Mouse (Mus musculus): Measurements from ENCODE around the gene Vps45. TPM values are rescaled to one million over a fixed set of nuclear protein-coding genes. Genes with fewer than 3 reads are reported as not detected.

Vps45 gene
- 41.0 and 46.1 TPM in 2 replicates for polyA plus RNA-seq (2015; fragmentation: Nextera tagmentation; extraction: Ambion mirVana)

DNA sequence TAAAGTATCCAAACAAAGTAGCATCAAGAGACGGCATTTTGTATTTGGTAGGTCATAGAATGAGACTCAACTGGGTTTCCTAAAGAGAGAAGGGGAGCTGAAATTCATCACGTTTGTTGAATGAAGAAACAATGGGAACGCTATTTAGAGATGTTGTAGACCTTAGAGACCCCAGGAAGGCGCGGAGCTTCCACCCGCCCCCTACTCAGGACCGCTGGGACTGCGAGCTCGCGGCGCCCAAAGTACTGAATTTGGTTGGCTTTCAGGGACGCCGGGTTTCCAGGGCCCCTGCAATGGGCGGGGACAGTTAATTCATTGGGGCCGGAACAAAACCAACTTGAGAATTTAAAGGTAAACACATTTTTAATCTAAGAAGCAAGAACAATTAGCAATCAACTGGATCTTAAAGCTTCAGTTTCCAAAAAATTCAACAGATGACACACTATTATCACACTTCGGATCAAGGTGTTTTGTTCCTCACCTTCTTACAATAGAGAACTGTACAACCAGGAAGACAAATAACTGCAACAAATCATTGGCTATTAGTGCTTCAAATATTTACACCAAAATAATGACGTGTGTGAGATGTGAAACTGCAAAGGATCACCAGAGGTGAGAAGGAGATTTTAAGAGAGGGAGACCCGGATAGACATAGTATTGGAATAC, at the start of gene Vps45:
Gene Vps45, minus strand, starts transcription at position 236 of the 666 bp plus-strand sequence.
- Histone ChIP-seq H3K9me3 (replicated peaks) (no peaks in the 10 kb centered on the region), H3K27me3 (no peaks in the 10 kb centered on the region), H3K4me1 (peaks cover 5% of the 10 kb centered on the region), H3K27ac (replicated peaks) (peak within 1 kb of the TSS; percentile 95), H3K4me2 (replicated peaks) (peak within 1 kb of the TSS; percentile 86), H3K4me3 (replicated peaks) (peak within 1 kb of the TSS; percentile 77), H3K36me3 (0 out of 2 replicates have a peak, but pooled peaks cover 5% of the 10 kb centered on the region), H3K9ac (peak within 1 kb of the TSS; percentile 65)
- WGBS = 2% methylated on average over 18 of the region's 18 CpGs
- peak; percentile 81 for ATAC-seq (ENCODE audit: insufficient number of reproducible peaks, low FRiP score, low TSS enrichment, low read depth)

- Histone ChIP-seq H3K4me3 (replicated peaks) (no peak overlapping the region), H3K4me1 (peaks cover 18% of the 10 kb centered on the region), H3K9me3 (replicated peaks) (no peaks in the 10 kb centered on the region), H3K4me2 (replicated peaks) (no peak overlapping the region), H3K36me3 (no peaks in the 10 kb centered on the region), H3K27ac (replicated peaks) (no peak overlapping the region), H3K9ac (no peak overlapping the region), H3K27me3 (no peaks in the 10 kb centered on the region)
- ATAC-seq (ENCODE audit: insufficient number of reproducible peaks, low FRiP score, low TSS enrichment, low read depth) = no peak
- 82% methylated on average over 4 of the region's 4 CpGs for WGBS
These were observed 47.9 kb upstream of the Vps45 start for GRCm38 (mm10) chr3:96106151-96106550.

DNA sequence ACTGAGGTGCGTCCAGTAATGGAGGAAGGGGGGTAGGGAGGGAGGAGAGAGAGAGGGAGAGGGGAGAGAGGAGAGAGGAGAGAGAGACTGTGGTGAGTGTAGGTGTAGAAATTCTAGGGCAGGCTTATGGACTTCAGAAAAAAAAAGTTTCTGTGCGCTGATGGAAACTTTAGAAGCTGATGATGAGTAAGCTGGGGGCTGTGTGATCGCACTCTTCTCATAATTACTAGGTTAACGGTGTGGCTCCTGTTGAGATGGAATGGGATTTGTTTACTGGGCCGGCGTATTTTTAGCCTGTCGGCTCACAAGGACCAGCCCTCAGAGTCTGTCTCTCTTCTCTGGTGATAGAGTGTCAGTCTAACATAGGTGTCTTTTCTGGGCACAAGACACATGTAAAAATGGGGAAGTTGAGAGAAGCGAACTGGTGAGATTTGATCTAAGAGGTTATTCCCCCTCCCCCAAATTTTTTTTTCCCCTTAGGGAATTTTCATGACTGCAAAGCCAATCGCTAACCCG, 47.0 kb upstream of the Vps45 start:
- Histone ChIP-seq H3K36me3 (no peaks in the 10 kb centered on the region), H3K4me2 (replicated peaks) (peak overlapping the region; percentile 85), H3K4me1 (peaks cover 18% of the 10 kb centered on the region), H3K27me3 (no peaks in the 10 kb centered on the region), H3K4me3 (replicated peaks) (peak overlapping the region; percentile 73), H3K27ac (replicated peaks) (peak overlapping the region; percentile 94; the same call in 1 of the 2 replicates), H3K9ac (peak overlapping the region; percentile 86), H3K9me3 (replicated peaks) (no peaks in the 10 kb centered on the region)
- no peak for ATAC-seq (ENCODE audit: insufficient number of reproducible peaks, low FRiP score, low TSS enrichment, low read depth)
- WGBS = 4% methylated on average over 10 of the region's 10 CpGs

DNA sequence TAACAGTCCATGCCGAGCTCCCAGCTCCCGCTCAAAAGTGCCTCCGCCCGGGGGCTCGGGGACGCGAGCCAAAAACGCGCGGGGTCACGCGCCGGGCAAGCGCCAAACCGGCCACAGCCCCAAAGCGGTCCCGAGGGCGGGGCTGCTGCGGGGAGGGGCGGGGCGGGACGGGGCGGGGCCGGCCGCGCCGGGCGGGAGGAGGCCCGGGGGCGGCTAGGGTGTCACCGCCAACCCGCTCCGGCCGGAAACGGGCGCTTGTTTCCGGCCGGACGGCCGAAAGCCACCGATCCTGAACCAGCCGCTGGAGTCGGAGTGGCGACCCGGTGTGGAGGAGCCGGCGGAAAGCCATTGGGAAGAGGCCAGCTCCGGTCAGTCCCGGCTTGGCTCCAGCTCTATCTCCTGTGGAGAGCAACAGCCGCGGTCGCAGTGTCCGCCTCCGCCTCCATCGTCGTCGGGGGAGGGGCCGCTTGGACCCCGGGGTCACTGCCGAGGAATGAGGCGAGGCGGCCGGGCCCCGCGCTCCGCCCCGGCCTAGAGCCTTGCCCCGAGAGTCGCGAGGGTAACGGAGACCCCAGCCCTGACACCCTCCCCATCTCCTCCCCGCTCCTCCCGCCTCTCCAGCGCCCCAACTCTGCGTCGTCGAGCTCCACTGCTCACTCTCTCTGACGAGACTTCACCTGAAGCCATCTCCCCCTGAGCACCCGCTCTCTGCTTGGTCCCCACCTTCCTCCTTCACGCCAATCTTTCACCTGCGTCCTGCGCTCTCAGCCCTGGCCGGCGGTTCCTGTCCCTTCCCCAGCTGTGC, 46.2 kb upstream of the Vps45 start, which contains the start of gene Otud7b:
Gene Otud7b, plus strand, starts transcription at position 267 of the 805 bp plus-strand sequence.
- Histone ChIP-seq H3K9ac (peak within 1 kb of the TSS; percentile 86), H3K27me3 (no peaks in the 10 kb centered on the region), H3K9me3 (replicated peaks) (no peaks in the 10 kb centered on the region), H3K27ac (replicated peaks) (peak within 1 kb of the TSS; percentile 94), H3K4me1 (peaks cover 18% of the 10 kb centered on the region), H3K4me2 (replicated peaks) (peak within 1 kb of the TSS; percentile 85), H3K36me3 (no peaks in the 10 kb centered on the region), H3K4me3 (replicated peaks) (peak within 1 kb of the TSS; percentile 73)
- peak; percentile 92 for ATAC-seq (ENCODE audit: insufficient number of reproducible peaks, low FRiP score, low TSS enrichment, low read depth)
- WGBS = under 1% methylated on average over 82 of the region's 84 CpGs

DNA sequence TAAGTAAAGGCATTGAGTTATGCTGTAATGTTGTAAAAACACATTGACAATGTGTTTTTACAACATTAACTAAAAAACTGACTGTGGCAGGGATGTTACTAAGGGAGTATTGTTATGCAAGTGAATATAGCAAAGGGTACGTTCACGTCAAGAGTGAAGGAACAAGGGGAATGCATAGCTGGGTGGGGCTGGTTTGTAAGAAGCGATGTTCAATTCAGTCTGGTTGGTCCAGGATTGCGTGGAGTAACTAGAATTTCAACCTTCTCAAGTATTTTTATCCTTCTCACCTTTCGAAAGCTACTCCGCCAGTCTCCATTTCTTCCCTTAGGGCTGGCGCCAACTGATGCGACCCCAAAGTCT, 45.6 kb upstream of the Vps45 start:
- Histone ChIP-seq H3K9me3 (replicated peaks) (no peaks in the 10 kb centered on the region), H3K27ac (replicated peaks) (peak overlapping the region; percentile 94), H3K4me2 (replicated peaks) (peak overlapping the region; percentile 85), H3K36me3 (no peaks in the 10 kb centered on the region), H3K4me1 (peaks cover 18% of the 10 kb centered on the region), H3K27me3 (no peaks in the 10 kb centered on the region), H3K4me3 (replicated peaks) (peak overlapping the region; percentile 73), H3K9ac (peak overlapping the region; percentile 86)
- peak; percentile 64 for ATAC-seq (ENCODE audit: insufficient number of reproducible peaks, low FRiP score, low TSS enrichment, low read depth)
- under 1% methylated on average over 8 of the region's 8 CpGs for WGBS

DNA sequence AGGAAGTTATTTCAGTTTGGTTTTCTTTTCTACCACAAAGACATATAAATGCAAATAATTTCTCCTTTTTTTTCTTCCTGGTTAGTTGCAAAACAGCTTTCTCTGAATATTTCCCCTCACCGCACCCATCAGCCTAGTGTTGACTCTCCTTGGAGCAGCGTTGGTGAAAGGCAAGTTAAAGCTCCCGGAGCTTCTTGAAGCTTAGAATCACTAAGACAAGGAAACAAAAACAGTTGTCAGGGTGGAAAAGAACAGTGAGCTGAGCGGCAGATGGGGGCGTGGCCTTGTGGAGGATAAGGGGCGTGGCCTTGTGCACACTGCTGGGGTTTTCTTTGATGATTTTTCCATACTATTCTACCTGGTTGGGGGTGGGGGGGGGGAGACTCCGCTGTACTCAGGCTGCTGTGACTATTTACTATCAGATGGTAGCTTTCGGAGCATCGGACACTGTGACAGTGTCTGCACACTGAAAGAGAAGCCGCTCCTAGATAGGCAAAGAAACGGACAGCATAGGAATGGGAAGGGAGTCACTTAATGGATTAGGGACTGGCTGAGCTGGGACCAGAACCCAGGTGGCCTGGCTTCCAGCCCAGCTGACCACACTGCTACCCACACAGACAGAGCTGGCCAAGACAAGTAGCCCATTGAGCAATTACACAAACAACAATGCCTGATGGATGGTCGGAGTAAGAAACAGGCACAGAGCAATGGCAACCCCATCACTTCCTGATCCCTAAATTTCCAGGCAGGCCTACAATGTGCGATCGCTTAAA, 44.0 kb upstream of the Vps45 start:
- peaks cover 18% of the 10 kb centered on the region for H3K4me1 ChIP-seq
- peak overlapping the region; percentile 20; the same call in 1 of the 2 replicates for H3K4me3 ChIP-seq (replicated peaks)
- 15% methylated on average over 14 of the region's 14 CpGs for WGBS
- no peak overlapping the region for H3K27ac ChIP-seq (replicated peaks)
- no peak for ATAC-seq (ENCODE audit: insufficient number of reproducible peaks, low FRiP score, low TSS enrichment, low read depth)
- no peaks in the 10 kb centered on the region for H3K9me3 ChIP-seq (replicated peaks)
- no peaks in the 10 kb centered on the region for H3K36me3 ChIP-seq
- no peaks in the 10 kb centered on the region for H3K27me3 ChIP-seq
- H3K9ac ChIP-seq = no peak overlapping the region
- H3K4me2 ChIP-seq (replicated peaks) = peak overlapping the region; percentile 42

- H3K4me3 ChIP-seq (replicated peaks) = no peak overlapping the region
- ATAC-seq (ENCODE audit: insufficient number of reproducible peaks, low FRiP score, low TSS enrichment, low read depth) = no peak; the same call in 1 of the 2 replicates
- H3K36me3 ChIP-seq = no peaks in the 10 kb centered on the region
- H3K9me3 ChIP-seq (replicated peaks) = no peaks in the 10 kb centered on the region
- H3K27me3 ChIP-seq = no peaks in the 10 kb centered on the region
- 48% methylated on average over 7 of the region's 7 CpGs for WGBS
- H3K9ac ChIP-seq = no peak overlapping the region
- peaks cover 7% of the 10 kb centered on the region for H3K4me1 ChIP-seq
- no peak overlapping the region for H3K4me2 ChIP-seq (replicated peaks)
- no peak overlapping the region for H3K27ac ChIP-seq (replicated peaks)
These were observed 40.5 kb upstream of the Vps45 start for GRCm38 (mm10) chr3:96098616-96099267.

- no peak for ATAC-seq (ENCODE audit: insufficient number of reproducible peaks, low FRiP score, low TSS enrichment, low read depth)
- no peak overlapping the region for H3K4me3 ChIP-seq (replicated peaks)
- no peak overlapping the region for H3K4me2 ChIP-seq (replicated peaks)
- H3K27me3 ChIP-seq = no peaks in the 10 kb centered on the region
- no peaks in the 10 kb centered on the region for H3K36me3 ChIP-seq
- H3K4me1 ChIP-seq = peaks cover 7% of the 10 kb centered on the region
- H3K27ac ChIP-seq (replicated peaks) = no peak overlapping the region
- WGBS = 70% methylated on average over 4 of the region's 4 CpGs
- no peaks in the 10 kb centered on the region for H3K9me3 ChIP-seq (replicated peaks)
- no peak overlapping the region for H3K9ac ChIP-seq
These were observed 39.9 kb upstream of the Vps45 start for GRCm38 (mm10) chr3:96098168-96098567.

GRCm38 (mm10) chr3:96094203-96094602, 35.9 kb upstream of the Vps45 start:
- H3K4me2 ChIP-seq (replicated peaks) = no peak overlapping the region

DNA sequence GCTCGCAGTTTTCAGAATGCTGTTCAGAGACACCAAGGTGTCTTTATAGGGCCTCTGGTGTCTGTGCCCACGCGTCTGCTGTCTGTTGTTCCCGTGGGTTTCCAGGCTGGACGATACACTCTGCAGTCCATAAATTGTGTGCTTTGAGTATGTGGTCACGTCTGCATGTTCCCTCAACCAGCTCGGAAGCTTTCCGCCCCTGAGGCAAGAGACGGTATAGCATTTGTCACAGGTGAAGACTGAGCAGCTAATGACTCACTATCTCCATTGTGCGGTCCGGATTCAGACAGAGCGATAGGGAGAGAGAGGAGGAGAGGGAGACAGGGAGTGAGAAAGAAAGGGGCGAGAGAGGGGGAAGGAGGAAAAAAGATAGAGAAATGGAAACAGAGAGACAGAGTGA, 35.2 kb upstream of the Vps45 start:
- Histone ChIP-seq H3K4me2 (replicated peaks) (no peak overlapping the region), H3K27me3 (no peaks in the 10 kb centered on the region), H3K9ac (no peak overlapping the region), H3K36me3 (no peaks in the 10 kb centered on the region), H3K4me1 (no peaks in the 10 kb centered on the region), H3K4me3 (replicated peaks) (no peak overlapping the region), H3K27ac (replicated peaks) (no peak overlapping the region), H3K9me3 (replicated peaks) (no peaks in the 10 kb centered on the region)
- ATAC-seq (ENCODE audit: insufficient number of reproducible peaks, low FRiP score, low TSS enrichment, low read depth) = no peak
- whole genome bisulfite sequencing = 61% methylated on average over 13 of the region's 13 CpGs

More at GRCm38 (mm10) chr3:96094203-96094602, 35.9 kb upstream of the Vps45 start:
- Histone ChIP-seq H3K9ac (no peak overlapping the region), H3K36me3 (no peaks in the 10 kb centered on the region), H3K9me3 (replicated peaks) (no peaks in the 10 kb centered on the region), H3K27me3 (no peaks in the 10 kb centered on the region), H3K4me1 (no peaks in the 10 kb centered on the region), H3K4me3 (replicated peaks) (no peak overlapping the region), H3K27ac (replicated peaks) (no peak overlapping the region)
- ATAC-seq (ENCODE audit: insufficient number of reproducible peaks, low FRiP score, low TSS enrichment, low read depth) = no peak
- 74% methylated on average over 13 of the region's 13 CpGs for WGBS

Measured in embryonic facial prominence, embryonic 15.5 days (tissue).